Mouse (Mus musculus) layer of hippocampus, postnatal 25 days (tissue): ENCODE results near the gene Disc1. TPM values are rescaled to one million over a fixed set of nuclear protein-coding genes. Genes with fewer than 3 reads are reported as not detected.

ENCODE experiments used
- DNase-seq, 2 experiments: peaks; one replicate each; pipeline ENCODE4 v3.0.0; 2022; ENCODE audit warnings: mixed read lengths in 2 of 2, low spot score in 1 of 2; ENCODE audit errors: extremely low spot score in 1 of 2
- microRNA-seq, 2 experiments: library from miRNA; unstranded; fragments of <30 nt; microRNA quantifications; one replicate each; pipeline ENCODE4 v1.2.0; 2021
- total RNA-seq, 2 experiments: library from RNA; stranded (reverse); gene quantifications; 2 replicates each; pipeline ENCODE4 v1.2.3; 2021

Disc1 gene
- total RNA-seq, 2 experiments from 2014 or later = 4.0 to 5.1 TPM

- no peak for DNase-seq
These were observed 238.1 kb downstream of the Disc1 start for GRCm38 (mm10) chr8:125291932-125292717.

GRCm38 (mm10) chr8:125292933-125293591, 239.1 kb downstream of the Disc1 start:
- peak; percentile 24 to 25 for DNase-seq

- no peak for DNase-seq
These were observed 245.3 kb downstream of the Disc1 start for GRCm38 (mm10) chr8:125299248-125299647.

GRCm38 (mm10) chr8:125301931-125302361, 248.0 kb downstream of the Disc1 start:
- no peak for DNase-seq

- DNase-seq = no peak
These were observed 252.7 kb downstream of the Disc1 start for GRCm38 (mm10) chr8:125306665-125307064.

GRCm38 (mm10) chr8:125309985-125310384, 256.0 kb downstream of the Disc1 start:
- DNase-seq = no peak

Small RNA genes lying within 50 kb of the gene (microRNA-seq; reads per million reads assigned to microRNA genes)
- gene Gm22197 = 0 reads per million in 2 experiments

Other genes with a start within 250 kb of the Disc1 start
- 10 to 100 TPM; 61.7 to 69.2 TPM for gene Gnpat, start 191.2 kb upstream of the Disc1 start, total RNA-seq
- 10 to 100 TPM; 22.4 to 23.5 TPM for gene 2810004N23Rik, start 191.1 kb upstream of the Disc1 start, total RNA-seq
- gene Exoc8, start 156.5 kb upstream of the Disc1 start, total RNA-seq = 10 to 100 TPM; 36.9 to 37.3 TPM
- gene Sprtn, start 156.3 kb upstream of the Disc1 start, total RNA-seq = 10 to 100 TPM; 11.6 to 14.8 TPM
- 10 to 100 TPM; 60.3 to 69.1 TPM for gene Egln1, start 104.9 kb upstream of the Disc1 start, total RNA-seq
- gene Tsnax, start 41.2 kb upstream of the Disc1 start, total RNA-seq = 100 to 1,000 TPM; 131 to 149 TPM